12 mouse cellular contexts compared by ENCODE assay signal in genomic region chr12:38783291-38783690, GRCm38 (mm10). TPM values are rescaled to one million over a fixed set of nuclear protein-coding genes. Genes with fewer than 3 reads are reported as not detected.
DNase-seq lines count a peak whose midpoint lies in the region; ATAC-seq and TF ChIP-seq lines count a peak whose summit lies in the region.
"Had no signal": no experiment of that assay in that cellular context is flagged by ENCODE, and none has a peak within 500 bp of the region (broad histone marks: within the 10 kb centered on the region; RNA-seq: fewer than 3 reads in every experiment).

No protein-coding gene starts in this region.

- H3K36me3 ChIP-seq in lung, postnatal 0 days (ENCODE audit: insufficient read depth, low read length) = no peaks in the 10 kb centered on the region
- no peaks in the 10 kb centered on the region for H3K36me3 ChIP-seq in forebrain, postnatal 0 days (ENCODE audit: insufficient read depth)
- no peaks in the 10 kb centered on the region for H3K36me3 ChIP-seq in stomach, embryonic 16.5 days (ENCODE audit: control insufficient read depth, insufficient read depth, low read length)
- H3K36me3 ChIP-seq: embryonic facial prominence, embryonic 15.5 days had no signal

- peak overlapping the region; percentile 17; the same call in 1 of the 2 replicates for H3K4me2 ChIP-seq in lung, postnatal 0 days (replicated peaks; ENCODE audit: low read depth, low read length)
- H3K4me2 ChIP-seq in forebrain, postnatal 0 days (ENCODE audit: low read depth) = peak overlapping the region; percentile 29
- H3K4me2 ChIP-seq in stomach, embryonic 16.5 days (ENCODE audit: low read depth, low read length) = peak overlapping the region; percentile 28
- H3K4me2 ChIP-seq: embryonic facial prominence, embryonic 15.5 days had no signal

- peak overlapping the region; percentile 36; the same call in 1 of the 2 replicates for H3K27ac ChIP-seq in gastrocnemius, adult 2 months
- no peak overlapping the region for H3K27ac ChIP-seq in lung, postnatal 0 days (ENCODE audit: low read length)
- no peak overlapping the region for H3K27ac ChIP-seq in forebrain, postnatal 0 days (ENCODE audit: low read depth, low read length)
- no peak overlapping the region for H3K27ac ChIP-seq in stomach, embryonic 16.5 days (ENCODE audit: low read length)
- H3K27ac ChIP-seq: embryonic facial prominence, embryonic 15.5 days had no signal

- H3K9ac ChIP-seq in lung, postnatal 0 days (replicated peaks; ENCODE audit: low read depth) = no peak overlapping the region
- H3K9ac ChIP-seq in forebrain, postnatal 0 days = no peak overlapping the region
- H3K9ac ChIP-seq in stomach, embryonic 16.5 days (ENCODE audit: low read length) = no peak overlapping the region
- H3K9ac ChIP-seq: embryonic facial prominence, embryonic 15.5 days had no signal

- TF ChIP-seq CTCF in gastrocnemius, adult 2 months (IDR thresholded peaks at IDR 0.05) = no peak
- no peak for TF ChIP-seq CTCF in lung, postnatal 0 days (IDR thresholded peaks at IDR 0.05)
- TF ChIP-seq CTCF in forebrain, postnatal 0 days (IDR thresholded peaks at IDR 0.05; ENCODE audit: low read depth) = no peak

- H3K4me3 ChIP-seq in gastrocnemius, adult 2 months = peak overlapping the region; percentile 31
- no peak overlapping the region for H3K4me3 ChIP-seq in lung, postnatal 0 days (ENCODE audit: low read depth, low read length)
- peak overlapping the region; percentile 11 for H3K4me3 ChIP-seq in forebrain, postnatal 0 days (ENCODE audit: low read depth, low read length)
- H3K4me3 ChIP-seq in stomach, embryonic 16.5 days (replicated peaks; ENCODE audit: low read length) = peak overlapping the region; percentile 15
- H3K4me3 ChIP-seq: embryonic facial prominence, embryonic 15.5 days had no signal

- H3K27me3 ChIP-seq in lung, postnatal 0 days (replicated peaks; ENCODE audit: insufficient read depth, low read length) = no peaks in the 10 kb centered on the region
- no peaks in the 10 kb centered on the region for H3K27me3 ChIP-seq in forebrain, postnatal 0 days (ENCODE audit: insufficient read depth, low read length)
- H3K27me3 ChIP-seq in stomach, embryonic 16.5 days (ENCODE audit: control insufficient read depth, insufficient read depth, low read length) = no peaks in the 10 kb centered on the region
- H3K27me3 ChIP-seq: embryonic facial prominence, embryonic 15.5 days had no signal

- no peaks in the 10 kb centered on the region for H3K4me1 ChIP-seq in lung, postnatal 0 days (ENCODE audit: insufficient read depth, low read depth, low read length)
- 0 out of 2 replicates have a peak, but pooled peaks cover 6% of the 10 kb centered on the region for H3K4me1 ChIP-seq in forebrain, postnatal 0 days (ENCODE audit: insufficient read depth)
- peaks cover 9% of the 10 kb centered on the region for H3K4me1 ChIP-seq in stomach, embryonic 16.5 days (ENCODE audit: control insufficient read depth, insufficient read depth, low read length)

- ATAC-seq in lung, postnatal 0 days = no peak
- ATAC-seq in forebrain, postnatal 0 days = no peak
- no peak for ATAC-seq in stomach, embryonic 16.5 days (ENCODE audit: insufficient read depth, low FRiP score)
- ATAC-seq: midbrain, embryonic 16.5 days had no signal

- WGBS in lung, postnatal 0 days = 65% methylated on average over 1 of the region's 1 CpGs
- 55% methylated on average over 1 of the region's 1 CpGs for WGBS in forebrain, postnatal 0 days
- 56% methylated on average over 1 of the region's 1 CpGs for WGBS in stomach, embryonic 16.5 days

- intact Hi-C loops in gastrocnemius, adult 2 months (cut with DNase I) = no loop called here
- intact Hi-C loops in left cerebral cortex, postnatal 10 days (cut with DNase I) = loop anchor here (5.0 to 10.0 kb wide), 4 partner anchors 252 to 712 kb away; no protein-coding TSS in a partner anchor

- no peak for DNase-seq in gastrocnemius, adult 2 months
- DNase-seq in gastrocnemius, adult 18-20 months (ENCODE audit: low spot score) = no peak
- peak; percentile 4 for DNase-seq in lung, postnatal 0 days (ENCODE audit: low spot score)
- no peak for DNase-seq in lung, postnatal 25 days (ENCODE audit: low spot score)
- DNase-seq in forebrain, postnatal 0 days = no peak
- no peak for DNase-seq in liver
- no peak for DNase-seq in left cerebral cortex, postnatal 10 days (ENCODE audit: extremely low spot score in 1 of 2, low spot score in 2 of 2)
- DNase-seq: kidney, postnatal 4 days; thymus, postnatal 14 days had no signal

- TF ChIP-seq EP300 in lung, postnatal 0 days (IDR thresholded peaks at IDR 0.05) = no peak

- H3K9me3 ChIP-seq in lung, postnatal 0 days (ENCODE audit: low read length) = no peaks in the 10 kb centered on the region
- H3K9me3 ChIP-seq in forebrain, postnatal 0 days (ENCODE audit: low read length) = no peaks in the 10 kb centered on the region
- no peaks in the 10 kb centered on the region for H3K9me3 ChIP-seq in stomach, embryonic 16.5 days (replicated peaks; ENCODE audit: control insufficient read depth, low read length)
- H3K9me3 ChIP-seq: embryonic facial prominence, embryonic 15.5 days had no signal

RNA-seq across cellular contexts. Expression of gene Etv1, which starts 4.1 kb away (rescaled TPM):
- total RNA-seq in gastrocnemius, adult 2 months (2021) = 1 to 10 TPM; 4.0 to 4.8 TPM
- total RNA-seq in gastrocnemius, adult 18-20 months (2021) = 1 to 10 TPM; 4.8 to 6.7 TPM
- 22.0 and 23.0 TPM in 2 replicates for polyA plus RNA-seq in lung, postnatal 0 days (2015; fragmentation: Nextera tagmentation; extraction: Ambion mirVana)
- 27.9 and 29.3 TPM in 2 replicates for total RNA-seq in forebrain, postnatal 0 days (2014; rRNA removed)
- polyA plus RNA-seq in forebrain, postnatal 0 days (2015; fragmentation: Nextera tagmentation; extraction: Ambion mirVana) = 48.6 and 60.7 TPM in 2 replicates
- polyA plus RNA-seq in stomach, embryonic 16.5 days (2015; fragmentation: Nextera tagmentation; extraction: Ambion mirVana) = 42.1 and 44.6 TPM in 2 replicates
- total RNA-seq in left cerebral cortex, postnatal 10 days (2021) = 10 to 100 TPM; 64.3 to 67.3 TPM
